Mouse (Mus musculus) thymus, adult 2 months (tissue): Measurements from ENCODE around the gene Susd1.

Source experiments
- CTCF ChIP-seq: fragments of 200-500 bp; IDR thresholded peaks from 2 replicates; pipeline ENCODE4 v1.5.1; 2012; ENCODE audit warnings: mild to moderate bottlenecking, control low read depth, low read length, moderate library complexity, borderline replicate concordance; ENCODE audit not compliant: control insufficient read depth, poor library complexity, insufficient read depth; ENCODE audit errors: extremely low read depth
- POLR2A ChIP-seq: fragments of 200-500 bp; IDR thresholded peaks from 2 replicates; pipeline ENCODE4 v1.6.1; 2012; ENCODE audit warnings: mild to moderate bottlenecking, low read length, control low read depth, moderate library complexity; ENCODE audit not compliant: control insufficient read depth, poor library complexity, insufficient read depth; ENCODE audit errors: extremely low read depth

- TF ChIP-seq CTCF (no peak), POLR2A (no peak)
Observed at GRCm38 (mm10) chr4:59335616-59336438, 102.6 kb downstream of the Susd1 start.
